Mouse (Mus musculus) forebrain, postnatal 0 days (tissue): ENCODE measurements at regions not wholly inside any gene's neighbourhood (a gene's known extent, or its start where the extent isn't known, plus 50 kb on each side); places are given as distances from the start of the nearest gene placed in this dataset.

Source experiments
- ATAC-seq: fragments of 200-750 bp; cut with Nextera tagmentation; 2 replicates; pipeline ENCODE4 v1.8.0; 2017; ENCODE audit warnings: mild to moderate bottlenecking, moderate library complexity
- DNase-seq: peaks from one replicate; pipeline ENCODE4 v3.0.0-alpha.2; 2015
- H3K27ac ChIP-seq: fragments of 300-500 bp; sonication (generic); 2 replicates; pipeline ENCODE4 v1.5.1; 2014; ENCODE audit warnings: low read depth, mild to moderate bottlenecking, antibody characterized with exemption, low read length, moderate library complexity, mixed read lengths
- H3K27me3 ChIP-seq: fragments of 300-500 bp; sonication (generic); 2 replicates; pipeline ENCODE4 v1.6.1; 2014; ENCODE audit warnings: mild to moderate bottlenecking, low read length, mixed read lengths; ENCODE audit not compliant: insufficient read depth
- H3K36me3 ChIP-seq: fragments of 300-500 bp; sonication (generic); 2 replicates; pipeline ENCODE4 v1.6.1; 2014; ENCODE audit warnings: mild to moderate bottlenecking, moderate library complexity; ENCODE audit not compliant: insufficient read depth
- H3K4me1 ChIP-seq: fragments of 300-500 bp; sonication (generic); 2 replicates; pipeline ENCODE4 v1.6.1; 2014; ENCODE audit warnings: antibody characterized with exemption; ENCODE audit not compliant: insufficient read depth
- H3K4me2 ChIP-seq: fragments of 300-500 bp; sonication (generic); 2 replicates; pipeline ENCODE4 v1.6.1; 2014; ENCODE audit warnings: low read depth, mild to moderate bottlenecking, moderate library complexity
- H3K4me3 ChIP-seq: fragments of 300-500 bp; sonication (generic); 2 replicates; pipeline ENCODE4 v1.5.1; 2014; ENCODE audit warnings: low read depth, low read length, mixed read lengths
- H3K9ac ChIP-seq: fragments of 300-500 bp; sonication (generic); 2 replicates; pipeline ENCODE4 v1.6.1; 2014; ENCODE audit warnings: mild to moderate bottlenecking
- H3K9me3 ChIP-seq: fragments of 300-500 bp; sonication (generic); 2 replicates; pipeline ENCODE4 v1.6.1; 2016; ENCODE audit warnings: low read length
- CTCF ChIP-seq: sonication (generic); IDR thresholded peaks from 2 replicates; pipeline ENCODE4 v1.5.1; 2016; ENCODE audit warnings: antibody characterized with exemption, control low read depth, low read depth
- WGBS: fragments of 180-500 bp; shearing (Covaris S2); extraction: QIAGEN DNeasy Blood & Tissue Kit; methylation state at CpG from one replicate; pipeline ENCODE4 v1.1.7; 2014; 5-methylcytosine and 5-hydroxymethylcytosine counted together

DNA sequence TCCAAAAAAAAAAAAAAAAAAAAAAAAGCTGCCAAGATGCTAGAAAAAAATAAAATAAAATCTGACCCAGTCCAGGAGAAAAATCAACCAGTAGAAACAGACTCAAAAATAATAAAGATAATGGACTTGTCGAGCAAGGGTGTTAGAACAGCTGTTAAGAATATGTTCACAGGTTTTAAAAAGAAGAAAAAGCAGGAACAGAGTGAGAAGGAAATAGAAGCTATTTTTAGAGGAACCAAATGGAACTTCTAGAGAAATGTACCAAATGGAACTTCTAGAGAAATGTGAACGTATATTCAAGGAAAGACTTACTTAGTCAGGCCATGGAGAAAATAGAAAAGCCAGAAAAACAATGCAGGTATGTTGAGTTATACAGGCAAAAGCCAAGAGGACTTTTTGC, 662.4 kb upstream of the Jmjd1c start:
- no peak overlapping the region for H3K4me2 ChIP-seq
- no peak for DNase-seq
- no peak for ATAC-seq
- H3K9me3 ChIP-seq, result no peaks in the 10 kb centered on the region
- H3K27ac ChIP-seq, result no peak overlapping the region
- H3K9ac ChIP-seq, result no peak overlapping the region
- H3K4me3 ChIP-seq, result no peak overlapping the region
- H3K27me3 ChIP-seq, result no peaks in the 10 kb centered on the region
- WGBS, result 80% methylated on average over 2 of the region's 2 CpGs
- H3K4me1 ChIP-seq, result no peaks in the 10 kb centered on the region
- no peak for TF ChIP-seq CTCF
- H3K36me3 ChIP-seq, result no peaks in the 10 kb centered on the region

GRCm38 (mm10) chr10:66470684-66471083, 625.2 kb upstream of the Jmjd1c start:
- Histone ChIP-seq H3K27me3 (no peaks in the 10 kb centered on the region), H3K4me1 (no peaks in the 10 kb centered on the region), H3K27ac (no peak overlapping the region), H3K36me3 (no peaks in the 10 kb centered on the region), H3K4me3 (no peak overlapping the region), H3K9ac (no peak overlapping the region), H3K4me2 (no peak overlapping the region), H3K9me3 (no peaks in the 10 kb centered on the region)
- ATAC-seq (no peak), DNase-seq (peak; percentile 29)
- TF ChIP-seq CTCF, result no peak
- 12% methylated on average over 4 of the region's 4 CpGs for WGBS

DNA sequence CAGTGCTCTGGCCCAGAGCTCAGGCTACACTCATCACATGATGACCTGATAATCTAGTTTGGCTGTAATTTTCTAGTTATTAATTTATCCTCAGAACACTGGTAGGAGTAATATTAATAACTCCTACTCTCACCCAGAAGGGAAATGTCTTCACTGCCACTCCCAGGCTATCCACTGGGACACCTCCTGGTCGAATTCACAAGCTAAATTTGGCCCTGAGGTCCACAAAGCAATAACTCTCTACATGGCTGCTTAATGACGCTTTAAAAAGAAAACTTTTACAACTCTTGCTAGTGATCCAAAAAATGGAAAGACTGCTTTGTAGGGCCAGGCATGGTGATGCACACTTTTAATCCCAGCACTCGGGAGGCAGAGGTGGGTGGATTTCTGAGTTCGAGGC, 623.9 kb upstream of the Jmjd1c start:
- Histone ChIP-seq H3K27me3 (no peaks in the 10 kb centered on the region), H3K9me3 (no peaks in the 10 kb centered on the region), H3K27ac (no peak overlapping the region), H3K4me3 (no peak overlapping the region), H3K9ac (no peak overlapping the region), H3K36me3 (no peaks in the 10 kb centered on the region), H3K4me2 (no peak overlapping the region), H3K4me1 (no peaks in the 10 kb centered on the region)
- ATAC-seq, result no peak
- no peak for DNase-seq
- 89% methylated on average over 4 of the region's 4 CpGs for WGBS
- no peak for TF ChIP-seq CTCF

DNA sequence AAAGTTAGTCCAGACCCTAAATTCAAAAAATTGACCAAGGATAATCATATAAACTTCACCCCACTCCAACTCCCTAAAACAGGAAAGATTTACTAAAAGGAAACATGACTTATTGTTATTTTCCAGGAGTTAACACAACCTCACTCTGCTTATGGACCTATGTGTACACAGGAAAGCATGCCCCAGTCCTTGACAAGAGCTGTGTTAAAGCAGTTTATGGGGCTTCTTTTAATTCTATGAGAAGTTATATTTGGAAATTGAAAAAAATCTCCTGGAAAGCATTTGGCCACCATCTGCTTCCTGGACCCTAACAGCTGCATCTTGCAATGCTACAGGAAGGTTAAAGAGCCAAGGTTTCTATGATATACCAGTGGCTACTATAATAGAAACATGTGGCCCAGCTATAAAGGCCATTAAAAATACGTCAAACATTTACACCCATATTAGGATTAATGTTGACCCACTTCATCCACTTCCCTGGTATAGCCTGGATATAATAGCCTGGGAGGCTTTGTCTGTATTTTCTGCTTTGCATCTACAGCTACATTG, 620.7 kb upstream of the Jmjd1c start:
- Histone ChIP-seq H3K4me1 (no peaks in the 10 kb centered on the region), H3K27me3 (no peaks in the 10 kb centered on the region), H3K27ac (no peak overlapping the region), H3K9ac (no peak overlapping the region), H3K36me3 (no peaks in the 10 kb centered on the region), H3K9me3 (no peaks in the 10 kb centered on the region), H3K4me2 (no peak overlapping the region), H3K4me3 (no peak overlapping the region)
- TF ChIP-seq CTCF, result no peak
- ATAC-seq (no peak), DNase-seq (no peak)
- WGBS, result 77% methylated on average over 1 of the region's 1 CpGs

DNA sequence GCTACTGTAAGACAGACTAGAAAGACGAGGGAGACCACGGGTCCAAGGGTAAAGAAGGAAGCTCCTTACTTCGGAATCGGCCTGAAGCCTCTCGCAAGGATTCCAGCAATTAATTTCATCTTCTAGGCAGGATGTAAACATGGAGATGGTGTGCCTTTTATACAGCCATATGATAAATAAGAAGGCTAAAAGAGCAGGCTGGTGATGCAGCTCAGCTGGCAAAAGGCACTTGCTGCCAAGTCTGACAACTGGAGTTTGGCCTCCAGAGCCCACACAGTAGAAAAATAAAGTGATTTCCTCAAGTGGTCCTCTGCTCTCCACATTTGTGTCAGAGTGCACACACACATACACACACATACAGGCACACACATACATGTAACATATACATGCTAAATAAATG, 605.1 kb upstream of the Jmjd1c start:
- no peak overlapping the region for H3K9ac ChIP-seq
- no peaks in the 10 kb centered on the region for H3K9me3 ChIP-seq
- no peaks in the 10 kb centered on the region for H3K36me3 ChIP-seq
- no peak for TF ChIP-seq CTCF
- H3K27ac ChIP-seq, result no peak overlapping the region
- no peaks in the 10 kb centered on the region for H3K27me3 ChIP-seq
- ATAC-seq (no peak), DNase-seq (no peak)
- no peak overlapping the region for H3K4me3 ChIP-seq
- WGBS, result 85% methylated on average over 5 of the region's 5 CpGs
- no peaks in the 10 kb centered on the region for H3K4me1 ChIP-seq
- H3K4me2 ChIP-seq, result no peak overlapping the region

GRCm38 (mm10) chr10:66491850-66492249, 604.1 kb upstream of the Jmjd1c start:
- Histone ChIP-seq H3K4me1 (no peaks in the 10 kb centered on the region), H3K9me3 (no peaks in the 10 kb centered on the region), H3K27me3 (no peaks in the 10 kb centered on the region), H3K27ac (no peak overlapping the region), H3K4me3 (no peak overlapping the region), H3K9ac (no peak overlapping the region), H3K36me3 (no peaks in the 10 kb centered on the region), H3K4me2 (no peak overlapping the region)
- no peak for TF ChIP-seq CTCF
- ATAC-seq (no peak), DNase-seq (no peak)
- WGBS, result 67% methylated on average over 10 of the region's 10 CpGs

DNA sequence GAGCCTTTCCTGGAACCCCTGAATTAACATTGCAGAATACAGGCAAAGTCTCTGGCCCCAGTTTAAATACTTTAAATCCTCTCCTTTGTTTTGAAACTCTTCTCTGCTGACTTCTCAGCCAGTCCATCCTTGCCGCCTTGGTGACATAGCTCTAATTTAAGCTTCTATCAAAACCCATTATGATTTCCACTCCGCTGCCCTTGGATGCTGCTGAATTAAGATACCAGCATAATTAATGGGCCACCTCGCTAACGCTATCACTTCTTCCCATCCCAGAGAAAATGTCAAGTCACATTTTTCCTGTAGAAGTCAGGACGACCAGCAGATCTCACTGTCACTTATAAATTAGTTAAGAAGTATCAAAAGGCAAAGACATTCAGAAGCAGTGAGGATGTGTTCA, 556.1 kb upstream of the Jmjd1c start:
- WGBS, result 58% methylated on average over 5 of the region's 5 CpGs
- Histone ChIP-seq H3K4me3 (no peak overlapping the region), H3K27ac (no peak overlapping the region), H3K9ac (no peak overlapping the region), H3K4me2 (no peak overlapping the region), H3K4me1 (no peaks in the 10 kb centered on the region), H3K27me3 (no peaks in the 10 kb centered on the region), H3K36me3 (no peaks in the 10 kb centered on the region), H3K9me3 (no peaks in the 10 kb centered on the region)
- no peak for ATAC-seq
- no peak for DNase-seq
- TF ChIP-seq CTCF, result no peak

GRCm38 (mm10) chr10:66546656-66547055, 549.3 kb upstream of the Jmjd1c start:
- no peak overlapping the region for H3K4me2 ChIP-seq
- TF ChIP-seq CTCF, result no peak
- H3K9me3 ChIP-seq, result no peaks in the 10 kb centered on the region
- H3K27me3 ChIP-seq, result no peaks in the 10 kb centered on the region
- H3K4me1 ChIP-seq, result no peaks in the 10 kb centered on the region
- no peak overlapping the region for H3K27ac ChIP-seq
- peak; percentile 43 for DNase-seq
- no peak overlapping the region for H3K9ac ChIP-seq
- H3K4me3 ChIP-seq, result no peak overlapping the region
- no peaks in the 10 kb centered on the region for H3K36me3 ChIP-seq
- peak; percentile 88 for ATAC-seq
- 17% methylated on average over 2 of the region's 2 CpGs for WGBS
